In genomic region chr14:26432320-26432719, GRCm38 (mm10) we compare ENCODE assay signal across 21 mouse cellular contexts.
DNase-seq lines count a peak whose midpoint lies in the region; ATAC-seq and TF ChIP-seq lines count a peak whose summit lies in the region.
"Had no signal": no experiment of that assay in that cellular context is flagged by ENCODE, and none has a peak within 500 bp of the region (broad histone marks: within the 10 kb centered on the region; RNA-seq: fewer than 3 reads in every experiment).

No protein-coding gene starts in this region.

- H3K9ac ChIP-seq in forebrain, embryonic 13.5 days = no peak overlapping the region
- H3K9ac ChIP-seq: heart, embryonic 15.5 days; hindbrain, embryonic 14.5 days; intestine, embryonic 15.5 days had no signal

- DNase-seq in layer of hippocampus, adult 2 months (ENCODE audit: low spot score in 2 of 2) = no peak
- DNase-seq in layer of hippocampus, postnatal 25 days (ENCODE audit: extremely low spot score in 1 of 2, low spot score in 1 of 2) = no peak
- peak; percentile 9 for DNase-seq in MN1 (ENCODE audit: low spot score)
- peak; percentile 70 for DNase-seq in retina, embryonic 14.5 days (ENCODE audit: low spot score)
- no peak for DNase-seq in lung, postnatal 36 days
- no peak for DNase-seq in heart, postnatal 36 days
- DNase-seq: adrenal gland, postnatal 14 days; cerebellum, adult 18-20 months; cerebellum, postnatal 10 days; gastrocnemius, postnatal 14 days; heart, adult 2 months; heart, postnatal 14 days had no signal

- peaks cover 14% of the 10 kb centered on the region for H3K36me3 ChIP-seq in forebrain, embryonic 13.5 days (ENCODE audit: poor library complexity, severe bottlenecking)

- no peaks in the 10 kb centered on the region for H3K4me1 ChIP-seq in forebrain, embryonic 13.5 days
- H3K4me1 ChIP-seq: embryonic facial prominence, embryonic 10.5 days; hindbrain, embryonic 10.5 days; intestine, embryonic 15.5 days had no signal

- no peaks in the 10 kb centered on the region for H3K9me3 ChIP-seq in forebrain, embryonic 13.5 days (replicated peaks)
- H3K9me3 ChIP-seq: embryonic facial prominence, embryonic 10.5 days; heart, embryonic 15.5 days; hindbrain, embryonic 10.5 days; intestine, embryonic 15.5 days had no signal

- H3K27me3 ChIP-seq in forebrain, embryonic 13.5 days = no peaks in the 10 kb centered on the region
- H3K27me3 ChIP-seq: heart, embryonic 15.5 days; intestine, embryonic 15.5 days; Patski had no signal

- TF ChIP-seq CTCF in layer of hippocampus, adult 2 months (conservative IDR thresholded peaks at IDR 0.05) = no peak

- intact Hi-C loops in heart, postnatal 36 days (cut with DNase I) = no loop called here

- peak; percentile 69; the same call in 1 of the 2 replicates for ATAC-seq in forebrain, embryonic 13.5 days
- ATAC-seq: activated CD4-positive, CD25-positive, alpha-beta regulatory T cell, adult 4 months; intestine, embryonic 15.5 days; Patski had no signal

- H3K27ac ChIP-seq in layer of hippocampus, adult 2 months = peak overlapping the region; percentile 64; the same call in 1 of the 2 replicates
- no peak overlapping the region for H3K27ac ChIP-seq in forebrain, embryonic 13.5 days
- H3K27ac ChIP-seq: embryonic facial prominence, embryonic 10.5 days; heart, adult 2 months; heart, embryonic 15.5 days; hindbrain, embryonic 10.5 days; hindbrain, embryonic 14.5 days; intestine, embryonic 15.5 days had no signal

- no peak overlapping the region for H3K4me3 ChIP-seq in layer of hippocampus, adult 2 months
- no peak overlapping the region for H3K4me3 ChIP-seq in forebrain, embryonic 13.5 days
- H3K4me3 ChIP-seq: embryonic facial prominence, embryonic 10.5 days; heart, adult 2 months; heart, embryonic 15.5 days; hindbrain, embryonic 10.5 days; intestine, embryonic 15.5 days had no signal

- no peak overlapping the region for H3K4me2 ChIP-seq in forebrain, embryonic 13.5 days
- H3K4me2 ChIP-seq: heart, embryonic 11.5 days; heart, embryonic 15.5 days; hindbrain, embryonic 14.5 days; intestine, embryonic 15.5 days had no signal

- 28% methylated on average over 2 of the region's 2 CpGs for WGBS in forebrain, embryonic 13.5 days

Comparison
In these comparisons a context has a peak if more than half of its experiments do, and no peak if none do; other contexts are left out.
1. DNase-seq: peak in MN1 (single experiment) and retina, embryonic 14.5 days (single experiment); none in layer of hippocampus, adult 2 months (0 of 2), layer of hippocampus, postnatal 25 days (0 of 2), lung, postnatal 36 days (single experiment) and heart, postnatal 36 days (0 of 2).